Mouse (Mus musculus) C3H10T1/2 (cell line): Measurements from ENCODE around the gene Fshr. TPM values are rescaled to one million over a fixed set of nuclear protein-coding genes. Genes with fewer than 3 reads are reported as not detected.

Source experiments
- polyA plus RNA-seq, 2 experiments: library from polyadenylated mRNA; unstranded; fragments of >200 nt; fragmentation: generic; extraction: Trizol; gene quantifications; one replicate each; pipeline ENCODE4 v1.2.1; 2012; ENCODE audit warnings: missing spikeins in 2 of 2

The Fshr gene
- not detected for polyA plus RNA-seq

GRCm38 (mm10) chr17:89200575-89200974, at the start of gene Fshr:
Fshr (minus strand) TSS chr17:89200675.

